In genomic region chr10:89453794-89454193, GRCm38 (mm10) we compare ENCODE assay signal across 1 mouse cellular context.
A peak's percentile ranks its signal among the peaks of the same experiment; 100 is the strongest.
TF ChIP-seq lines count a peak whose summit lies in the region.

No protein-coding gene starts in this region.

TF ChIP-seq in CH12.LX, 34 proteins besides CTCF, POLR2A, EP300 and RAD21 (continued from another document):
- TF ChIP-seq MAX (IDR thresholded peaks at IDR 0.05; ENCODE audit: low read length) = no peak
- 0 out of 2 replicates have a peak, but pooled peaks have one; percentile 8 for TF ChIP-seq MAFK (IDR thresholded peaks at IDR 0.05; ENCODE audit: insufficient replicate concordance, low read length)
- no peak for TF ChIP-seq ZKSCAN1 (IDR thresholded peaks at IDR 0.05; ENCODE audit: borderline replicate concordance, low read depth, low read length)
- no peak for TF ChIP-seq PAX5 (IDR thresholded peaks at IDR 0.05; ENCODE audit: low read length)
- no peak for TF ChIP-seq ZC3H11A (IDR thresholded peaks at IDR 0.05; ENCODE audit: low read depth, low read length)
- no peak for TF ChIP-seq JUN (IDR thresholded peaks at IDR 0.05; ENCODE audit: insufficient read depth, low read depth, low read length)
- no peak for TF ChIP-seq KAT2A (IDR thresholded peaks at IDR 0.05; ENCODE audit: insufficient replicate concordance, low read length)
- TF ChIP-seq BHLHE40 (IDR thresholded peaks at IDR 0.05; ENCODE audit: low read depth, low read length) = 0 out of 2 replicates have a peak, but pooled peaks have one; percentile 18
- TF ChIP-seq NELFE (IDR thresholded peaks at IDR 0.05; ENCODE audit: low read depth, low read length) = no peak
- TF ChIP-seq CHD2 (IDR thresholded peaks at IDR 0.05; ENCODE audit: low read length) = peak; percentile 51
- 0 out of 2 replicates have a peak, but pooled peaks have one; percentile 33 for TF ChIP-seq ETS1 (conservative IDR thresholded peaks at IDR 0.05; ENCODE audit: low read depth, low read length)
- 0 out of 2 replicates have a peak, but pooled peaks have one; percentile 34 for TF ChIP-seq SIN3A (IDR thresholded peaks at IDR 0.05; ENCODE audit: low read length)
- no peak for TF ChIP-seq NRF1 (IDR thresholded peaks at IDR 0.05; ENCODE audit: low read depth, low read length)
- no peak for TF ChIP-seq MYC (IDR thresholded peaks at IDR 0.05; ENCODE audit: low read depth, low read length)
- TF ChIP-seq ZNF384 (IDR thresholded peaks at IDR 0.05; ENCODE audit: low read depth, low read length) = no peak
TF ChIP-seq in CH12.LX: peak in this region for 7.
